Mouse (Mus musculus) spleen, adult 2 months (tissue): ENCODE measurements around the gene Tspan3.

Experiments
- CTCF ChIP-seq: fragments of 200-500 bp; IDR thresholded peaks from 2 replicates; pipeline ENCODE4 v1.5.1; 2011; ENCODE audit warnings: mild to moderate bottlenecking, inconsistent platforms; ENCODE audit not compliant: insufficient read depth, insufficient read length, insufficient replicate concordance; ENCODE audit errors: extremely low read depth
- POLR2A ChIP-seq: fragments of 200-500 bp; IDR thresholded peaks from 2 replicates; pipeline ENCODE4 v1.6.1; 2011; ENCODE audit warnings: low read depth, low read length, inconsistent platforms

DNA sequence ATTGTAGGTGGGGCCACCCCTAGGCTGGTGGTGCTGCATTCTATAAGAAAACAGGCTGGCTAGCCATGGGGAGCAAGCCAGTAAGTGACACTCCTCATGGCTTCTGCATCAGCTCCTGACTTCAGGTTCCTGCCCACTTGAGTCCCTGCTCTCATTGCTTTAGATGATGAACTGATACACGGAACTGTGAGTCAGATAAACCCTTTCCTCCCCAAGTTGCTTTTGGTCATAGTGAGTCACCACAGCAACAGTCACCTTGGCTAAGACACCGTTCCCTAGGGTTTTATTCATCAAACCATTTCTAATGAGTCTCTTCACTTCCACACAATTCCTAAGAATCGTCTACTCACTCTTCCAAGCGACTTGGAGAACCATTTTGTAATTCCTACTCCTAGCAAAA, 31.6 kb upstream of the Tspan3 start:
- TF ChIP-seq CTCF (no peak), POLR2A (no peak)
